Mouse (Mus musculus): ENCODE results near the gene Hhat. TPM values are rescaled to one million over a fixed set of nuclear protein-coding genes. Genes with fewer than 3 reads are reported as not detected.

The Hhat gene
- total and polyA plus RNA-seq, 2 experiments from 2014 or later: 3.5 to 5.4 TPM

GRCm38 (mm10) chr1:192546843-192547242, 224.2 kb downstream of the Hhat start:
- DNase-seq (ENCODE audit: low spot score): peak; percentile 56
- no peak for ATAC-seq
- Histone ChIP-seq H3K9ac (replicated peaks; ENCODE audit: low read length) (no peak overlapping the region), H3K4me1 (ENCODE audit: insufficient read depth, low read length) (peaks cover 9% of the 10 kb centered on the region; the same call in 1 of the 2 replicates), H3K27me3 (ENCODE audit: insufficient read depth, low read length) (no peaks in the 10 kb centered on the region), H3K36me3 (ENCODE audit: insufficient read depth, low read length) (no peaks in the 10 kb centered on the region), H3K4me2 (ENCODE audit: low read depth, low read length) (no peak overlapping the region), H3K4me3 (ENCODE audit: low read length) (no peak overlapping the region), H3K27ac (no peak overlapping the region), H3K9me3 (ENCODE audit: low read length) (no peaks in the 10 kb centered on the region)
- 23% methylated on average over 1 of the region's 1 CpGs for WGBS
- peak; percentile 65 for TF ChIP-seq CTCF (IDR thresholded peaks at IDR 0.05; ENCODE audit: low read depth)

GRCm38 (mm10) chr1:192544901-192545300, 226.1 kb downstream of the Hhat start:
- Histone ChIP-seq H3K4me2 (ENCODE audit: low read depth, low read length) (no peak overlapping the region), H3K9me3 (ENCODE audit: low read length) (no peaks in the 10 kb centered on the region), H3K27me3 (ENCODE audit: insufficient read depth, low read length) (no peaks in the 10 kb centered on the region), H3K27ac (no peak overlapping the region), H3K4me3 (ENCODE audit: low read length) (no peak overlapping the region), H3K4me1 (ENCODE audit: insufficient read depth, low read length) (peaks cover 9% of the 10 kb centered on the region; the same call in 1 of the 2 replicates), H3K9ac (replicated peaks; ENCODE audit: low read length) (no peak overlapping the region), H3K36me3 (ENCODE audit: insufficient read depth, low read length) (no peaks in the 10 kb centered on the region)
- 41% methylated on average over 7 of the region's 7 CpGs for WGBS
- DNase-seq (ENCODE audit: low spot score): no peak
- TF ChIP-seq CTCF (IDR thresholded peaks at IDR 0.05; ENCODE audit: low read depth): no peak
- no peak for ATAC-seq

- DNase-seq (ENCODE audit: low spot score) (no peak), ATAC-seq (no peak)
- H3K27me3 ChIP-seq (ENCODE audit: insufficient read depth, low read length): no peaks in the 10 kb centered on the region
- H3K9me3 ChIP-seq (ENCODE audit: low read length): no peaks in the 10 kb centered on the region
- TF ChIP-seq CTCF (IDR thresholded peaks at IDR 0.05; ENCODE audit: low read depth): no peak
- no peak overlapping the region for H3K27ac ChIP-seq
- H3K36me3 ChIP-seq (ENCODE audit: insufficient read depth, low read length): no peaks in the 10 kb centered on the region
- no peak overlapping the region for H3K4me3 ChIP-seq (ENCODE audit: low read length)
- 48% methylated on average over 9 of the region's 9 CpGs for WGBS
- H3K4me2 ChIP-seq (ENCODE audit: low read depth, low read length): no peak overlapping the region
- H3K4me1 ChIP-seq (ENCODE audit: insufficient read depth, low read length): peaks cover 9% of the 10 kb centered on the region; the same call in 1 of the 2 replicates
- H3K9ac ChIP-seq (replicated peaks; ENCODE audit: low read length): no peak overlapping the region
Observed at GRCm38 (mm10) chr1:192544091-192544490, 226.9 kb downstream of the Hhat start.

GRCm38 (mm10) chr1:192543686-192544085, 227.3 kb downstream of the Hhat start:
- Histone ChIP-seq H3K9ac (replicated peaks; ENCODE audit: low read length) (no peak overlapping the region), H3K4me3 (ENCODE audit: low read length) (no peak overlapping the region), H3K4me1 (ENCODE audit: insufficient read depth, low read length) (peaks cover 9% of the 10 kb centered on the region; the same call in 1 of the 2 replicates), H3K9me3 (ENCODE audit: low read length) (no peaks in the 10 kb centered on the region), H3K36me3 (ENCODE audit: insufficient read depth, low read length) (no peaks in the 10 kb centered on the region), H3K27ac (no peak overlapping the region), H3K4me2 (ENCODE audit: low read depth, low read length) (no peak overlapping the region), H3K27me3 (ENCODE audit: insufficient read depth, low read length) (no peaks in the 10 kb centered on the region)
- DNase-seq (ENCODE audit: low spot score) (no peak), ATAC-seq (no peak)
- 86% methylated on average over 4 of the region's 4 CpGs for WGBS
- TF ChIP-seq CTCF (IDR thresholded peaks at IDR 0.05; ENCODE audit: low read depth): no peak

GRCm38 (mm10) chr1:192542093-192542492, 228.9 kb downstream of the Hhat start:
- Histone ChIP-seq H3K9me3 (ENCODE audit: low read length) (no peaks in the 10 kb centered on the region), H3K4me3 (ENCODE audit: low read length) (no peak overlapping the region), H3K4me2 (ENCODE audit: low read depth, low read length) (no peak overlapping the region), H3K27ac (no peak overlapping the region), H3K9ac (replicated peaks; ENCODE audit: low read length) (no peak overlapping the region), H3K27me3 (ENCODE audit: insufficient read depth, low read length) (no peaks in the 10 kb centered on the region), H3K36me3 (ENCODE audit: insufficient read depth, low read length) (no peaks in the 10 kb centered on the region), H3K4me1 (ENCODE audit: insufficient read depth, low read length) (peaks cover 9% of the 10 kb centered on the region; the same call in 1 of the 2 replicates)
- no peak for TF ChIP-seq CTCF (IDR thresholded peaks at IDR 0.05; ENCODE audit: low read depth)
- WGBS: 65% methylated on average over 2 of the region's 2 CpGs
- ATAC-seq (no peak), DNase-seq (ENCODE audit: low spot score) (no peak)

- 70% methylated on average over 7 of the region's 7 CpGs for WGBS
- no peaks in the 10 kb centered on the region for H3K4me1 ChIP-seq (ENCODE audit: insufficient read depth, low read length)
- no peak overlapping the region for H3K4me3 ChIP-seq (ENCODE audit: low read length)
- no peak overlapping the region for H3K9ac ChIP-seq (replicated peaks; ENCODE audit: low read length)
- DNase-seq (ENCODE audit: low spot score): no peak
- no peaks in the 10 kb centered on the region for H3K9me3 ChIP-seq (ENCODE audit: low read length)
- no peaks in the 10 kb centered on the region for H3K27me3 ChIP-seq (ENCODE audit: insufficient read depth, low read length)
- H3K27ac ChIP-seq: no peak overlapping the region
- ATAC-seq: no peak
- TF ChIP-seq CTCF (IDR thresholded peaks at IDR 0.05; ENCODE audit: low read depth): no peak
- H3K4me2 ChIP-seq (ENCODE audit: low read depth, low read length): no peak overlapping the region
- no peaks in the 10 kb centered on the region for H3K36me3 ChIP-seq (ENCODE audit: insufficient read depth, low read length)
Observed at GRCm38 (mm10) chr1:192537169-192537568, 233.9 kb downstream of the Hhat start.

GRCm38 (mm10) chr1:192536440-192536839, 234.6 kb downstream of the Hhat start:
- no peaks in the 10 kb centered on the region for H3K9me3 ChIP-seq (ENCODE audit: low read length)
- no peaks in the 10 kb centered on the region for H3K27me3 ChIP-seq (ENCODE audit: insufficient read depth, low read length)
- 74% methylated on average over 1 of the region's 1 CpGs for WGBS
- H3K4me1 ChIP-seq (ENCODE audit: insufficient read depth, low read length): no peaks in the 10 kb centered on the region
- no peak overlapping the region for H3K9ac ChIP-seq (replicated peaks; ENCODE audit: low read length)
- DNase-seq (ENCODE audit: low spot score) (no peak), ATAC-seq (no peak)
- TF ChIP-seq CTCF (IDR thresholded peaks at IDR 0.05; ENCODE audit: low read depth): no peak
- H3K36me3 ChIP-seq (ENCODE audit: insufficient read depth, low read length): no peaks in the 10 kb centered on the region
- no peak overlapping the region for H3K27ac ChIP-seq
- no peak overlapping the region for H3K4me3 ChIP-seq (ENCODE audit: low read length)
- no peak overlapping the region for H3K4me2 ChIP-seq (ENCODE audit: low read depth, low read length)
